ENCODE assay signal across 9 mouse cellular contexts in the genomic region with DNA sequence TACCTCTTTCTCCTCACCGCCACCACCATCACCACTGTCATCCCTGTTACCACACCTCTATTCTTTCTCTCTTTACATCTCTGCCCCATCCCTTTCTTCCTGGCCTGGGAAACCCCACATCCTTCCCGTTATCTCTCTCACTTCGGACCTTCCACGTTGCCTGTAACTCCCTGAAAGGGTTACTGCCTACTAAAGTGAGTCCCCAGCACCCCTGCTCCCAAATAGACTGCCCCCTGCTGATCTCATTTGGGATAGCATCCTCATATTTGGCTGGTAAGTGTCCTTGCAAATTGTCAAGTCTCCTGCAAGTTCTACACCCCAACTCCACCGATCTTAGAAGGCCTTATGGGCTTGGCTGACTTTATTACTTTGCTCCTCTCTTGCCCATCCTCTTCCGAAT. TPM values are rescaled to one million over a fixed set of nuclear protein-coding genes. Genes with fewer than 3 reads are reported as not detected.
DNase-seq lines count a peak whose midpoint lies in the region; ATAC-seq lines count a peak whose summit lies in the region.
"Had no signal": no experiment of that assay in that cellular context is flagged by ENCODE, and none has a peak within 500 bp of the region (broad histone marks: within the 10 kb centered on the region; RNA-seq: fewer than 3 reads in every experiment).

No protein-coding gene starts in this region.

- DNase-seq in adrenal gland, postnatal 10 days, result peak; percentile 62
- DNase-seq in adrenal gland, postnatal 25 days, result no peak
- peak; percentile 23 to 71 for DNase-seq in kidney, postnatal 36 days
- no peak for DNase-seq in kidney, adult 18-20 months
- peak; percentile 39 to 62 for DNase-seq in CD8-positive naive resting alpha-beta T cell, adult 2 months (ENCODE audit: low read depth in 2 of 2, low spot score in 2 of 2)
- peak; percentile 73 for DNase-seq in splenic B cell, adult 2 months (ENCODE audit: low read depth, low spot score)
- DNase-seq in layer of hippocampus, adult 8-10 months (ENCODE audit: low spot score in 2 of 2), result no peak

- 0 out of 2 replicates have a peak, but pooled peaks have one; percentile 31 for ATAC-seq in common myeloid progenitor, adult 5-6 weeks (replicated peaks; ENCODE audit: low read depth, poor library complexity, severe bottlenecking)

- H3K27me3 ChIP-seq in splenic B cell, adult 2 months (ENCODE audit: control insufficient read depth, insufficient read depth, low read length, poor library complexity, severe bottlenecking), result no peaks in the 10 kb centered on the region
- H3K27me3 ChIP-seq: liver, embryonic 15.5 days had no signal

- H3K36me3 ChIP-seq in splenic B cell, adult 2 months (ENCODE audit: control insufficient read depth, insufficient read depth, low read length, poor library complexity, severe bottlenecking), result no peaks in the 10 kb centered on the region; the same call in 1 of the 2 replicates

RNA-seq across cellular contexts. Expression of a gene that starts 15.7 kb away (rescaled TPM):
- 1 to 10 TPM; 7.4 to 9.2 TPM for total RNA-seq in adrenal gland, postnatal 10 days (2021)
- total RNA-seq in adrenal gland, postnatal 25 days (2021), result 6.2 and 7.5 TPM in 2 replicates
- total RNA-seq in common myeloid progenitor, adult 5-6 weeks (2017), result not detected in 2 replicates
- total RNA-seq in layer of hippocampus, adult 8-10 months (2022), result 1 to 10 TPM; 1.3 to 2.7 (median 1.8) TPM

RNA-seq across cellular contexts. Expression of a gene that starts 20.5 kb away (rescaled TPM):
- 10 to 100 TPM; 37.7 to 41.0 TPM for total RNA-seq in adrenal gland, postnatal 10 days (2021)
- 36.3 and 66.2 TPM in 2 replicates for total RNA-seq in adrenal gland, postnatal 25 days (2021)
- 10.6 and 15.9 TPM in 2 replicates for total RNA-seq in common myeloid progenitor, adult 5-6 weeks (2017)
- 100 to 1,000 TPM; 156 to 198 (median 171) TPM for total RNA-seq in layer of hippocampus, adult 8-10 months (2022)

RNA-seq across cellular contexts. Expression of a gene that starts 30.7 kb away (rescaled TPM):
- under 1 TPM; 0.75 to 0.94 TPM for total RNA-seq in adrenal gland, postnatal 10 days (2021)
- total RNA-seq in adrenal gland, postnatal 25 days (2021), result 0.27 and 0.43 TPM in 2 replicates
- total RNA-seq in common myeloid progenitor, adult 5-6 weeks (2017), result not detected in 2 replicates
- total RNA-seq in layer of hippocampus, adult 8-10 months (2022), result 1 to 10 TPM; 1.0 to 1.5 (median 1.2) TPM

RNA-seq across cellular contexts. Expression of a gene that starts 31.5 kb away (rescaled TPM):
- total RNA-seq in adrenal gland, postnatal 10 days (2021), result 10 to 100 TPM; 26.5 to 26.6 TPM
- 26.9 and 30.6 TPM in 2 replicates for total RNA-seq in adrenal gland, postnatal 25 days (2021)
- 22.4 and 24.0 TPM in 2 replicates for total RNA-seq in common myeloid progenitor, adult 5-6 weeks (2017)
- total RNA-seq in layer of hippocampus, adult 8-10 months (2022), result 10 to 100 TPM; 33.8 to 45.7 (median 40.7) TPM

RNA-seq across cellular contexts. Expression of a gene that starts 47.2 kb away (rescaled TPM):
- total RNA-seq in adrenal gland, postnatal 10 days (2021), result 10 to 100 TPM; 90.1 to 91.2 TPM
- 90.5 and 99.0 TPM in 2 replicates for total RNA-seq in adrenal gland, postnatal 25 days (2021)
- total RNA-seq in common myeloid progenitor, adult 5-6 weeks (2017), result 73.5 and 79.5 TPM in 2 replicates
- total RNA-seq in layer of hippocampus, adult 8-10 months (2022), result 10 to 100 TPM; 75.6 to 82.3 (median 78.2) TPM

Comparison
In these comparisons a context has a peak if more than half of its experiments do, and no peak if none do; other contexts are left out.
1. DNase-seq: peak in adrenal gland, postnatal 10 days (single experiment), kidney, postnatal 36 days (2 of 2), CD8-positive naive resting alpha-beta T cell, adult 2 months (2 of 2) and splenic B cell, adult 2 months (single experiment); none in adrenal gland, postnatal 25 days (single experiment), kidney, adult 18-20 months (single experiment) and layer of hippocampus, adult 8-10 months (0 of 2).